Mouse (Mus musculus) embryonic fibroblast, embryonic 13.5 days (primary cell): Measurements from ENCODE around the gene Hspb7.

ENCODE experiments used
- CTCF ChIP-seq: IDR thresholded peaks from 2 replicates; pipeline ENCODE4 v1.5.1; 2011; ENCODE audit warnings: mild to moderate bottlenecking, control low read depth, low read length, moderate library complexity, borderline replicate concordance; ENCODE audit not compliant: insufficient read depth
- POLR2A ChIP-seq: IDR thresholded peaks from 2 replicates; pipeline ENCODE4 v1.6.1; 2011; ENCODE audit warnings: low read depth, mild to moderate bottlenecking, control low read depth, low read length, moderate library complexity

DNA sequence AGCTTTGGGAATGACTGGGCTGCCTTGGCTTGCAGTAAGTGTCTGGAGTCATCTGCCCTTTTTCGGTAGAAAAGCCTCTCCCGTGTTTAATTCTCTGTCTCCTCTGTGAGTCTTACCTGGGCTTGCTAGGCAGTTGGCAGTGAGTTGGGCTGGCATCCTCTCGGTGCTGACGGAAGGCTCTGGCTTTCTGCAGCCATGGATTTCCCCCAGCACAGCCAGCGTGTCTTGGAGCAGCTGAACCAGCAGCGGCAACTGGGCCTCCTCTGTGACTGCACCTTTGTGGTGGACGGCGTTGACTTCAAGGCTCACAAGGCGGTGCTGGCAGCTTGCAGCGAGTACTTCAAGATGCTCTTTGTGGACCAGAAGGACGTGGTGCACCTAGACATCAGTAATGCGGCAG, 41.0 kb downstream of the Hspb7 start:
- TF ChIP-seq POLR2A (no peak), CTCF (no peak)
